8 mouse cellular contexts compared by ENCODE assay signal in the genomic region with DNA sequence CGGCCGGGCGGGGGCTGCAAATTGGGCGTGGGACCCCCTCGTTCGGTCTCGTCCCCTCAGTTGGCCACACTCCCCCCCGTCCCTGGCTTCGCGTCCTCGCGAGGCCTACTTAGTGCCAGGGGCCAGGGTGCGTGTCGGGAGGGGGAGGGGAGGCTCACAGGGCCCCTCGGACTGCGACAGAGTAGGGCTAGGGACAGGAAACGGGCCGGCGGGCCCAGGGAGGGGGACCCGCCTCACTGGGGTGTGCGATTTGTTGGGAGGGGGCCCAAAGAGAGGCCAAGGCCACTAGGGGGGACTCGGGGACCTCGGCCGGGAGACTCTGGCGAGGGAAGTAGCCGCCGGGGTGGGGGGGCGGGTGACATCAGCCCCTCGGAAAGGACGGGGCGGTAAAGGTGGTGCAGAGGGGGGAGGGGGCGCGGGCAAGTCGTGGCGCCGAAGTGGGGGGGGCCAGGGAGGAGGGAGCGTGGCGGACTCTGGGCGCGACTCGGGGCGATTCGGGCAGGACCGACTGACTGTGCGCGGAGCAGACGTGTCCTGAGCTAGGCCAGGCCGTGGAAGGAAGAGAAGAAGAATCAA. TPM values are rescaled to one million over a fixed set of nuclear protein-coding genes. Genes with fewer than 3 reads are reported as not detected.
A peak's percentile ranks its signal among the peaks of the same experiment; 100 is the strongest.
DNase-seq lines count a peak whose midpoint lies in the region; ATAC-seq and TF ChIP-seq lines count a peak whose summit lies in the region.

No protein-coding gene starts in this region.

- H3K27ac ChIP-seq in ES-E14 (ENCODE audit: insufficient read depth, low read depth, low read length, poor library complexity, severe bottlenecking) = no peak overlapping the region
- peak overlapping the region; percentile 97 for H3K27ac ChIP-seq in forebrain, embryonic 13.5 days

- H3K9ac ChIP-seq in ES-E14 (ENCODE audit: insufficient read depth, low read depth, low read length, poor library complexity, severe bottlenecking) = peak overlapping the region; percentile 91
- peak overlapping the region; percentile 94 for H3K9ac ChIP-seq in forebrain, embryonic 13.5 days

- in situ Hi-C loops in ES-E14 (cut with MboI; ENCODE audit: low sequenced_read_pairs in 2 of 2, unreplicated experiment in 2 of 2) = no loop called here

- no peaks in the 10 kb centered on the region for H3K9me3 ChIP-seq in ES-E14 (ENCODE audit: control insufficient read depth, insufficient read depth, low read depth, low read length)
- peaks cover 4% of the 10 kb centered on the region for H3K9me3 ChIP-seq in forebrain, embryonic 13.5 days (replicated peaks)

- H3K36me3 ChIP-seq in ES-E14 (ENCODE audit: control insufficient read depth, insufficient read depth, low read length, poor library complexity, severe bottlenecking) = no peaks in the 10 kb centered on the region; the same call in 1 of the 2 replicates
- H3K36me3 ChIP-seq in forebrain, embryonic 13.5 days (ENCODE audit: poor library complexity, severe bottlenecking) = no peaks in the 10 kb centered on the region

- no peaks in the 10 kb centered on the region for H3K27me3 ChIP-seq in forebrain, embryonic 13.5 days

- DNase-seq in ES-E14 (ENCODE audit: low read depth, low spot score) = no peak
- peak; percentile 72 for DNase-seq in cerebellum, adult 11 months
- DNase-seq in heart, postnatal 10 days = peak; percentile 87
- peak; percentile 80 to 89 for DNase-seq in kidney, postnatal 36 days
- peak; percentile 88 for DNase-seq in lung, postnatal 10 days
- peak; percentile 73 for DNase-seq in ovary, postnatal 36 days (ENCODE audit: low spot score)
- peak; percentile 78 for DNase-seq in thymus, postnatal 4 days

- peak; percentile 54 for ATAC-seq in forebrain, embryonic 13.5 days

- peak overlapping the region; percentile 65 to 97 for H3K4me3 ChIP-seq in ES-E14 (ENCODE audit: insufficient read depth in 1 of 2, low read depth in 1 of 2, low read length in 2 of 2, poor library complexity in 1 of 2, severe bottlenecking in 1 of 2)
- peak overlapping the region; percentile 97 for H3K4me3 ChIP-seq in forebrain, embryonic 13.5 days

- intact Hi-C loops in heart, postnatal 10 days (cut with DNase I) = loop anchor here (2.0 kb wide), 1 partner anchor 132 kb away; no protein-coding TSS in a partner anchor

- WGBS in forebrain, embryonic 13.5 days = under 1% methylated on average over 40 of the region's 48 CpGs

- peaks cover 1 to 9% of the 10 kb centered on the region in 2 experiments; a peak in 2 of 4 replicates for H3K4me1 ChIP-seq in ES-E14 (ENCODE audit: control insufficient read depth in 2 of 2, insufficient read depth in 2 of 2, low read length in 2 of 2, poor library complexity in 1 of 2)
- H3K4me1 ChIP-seq in forebrain, embryonic 13.5 days = peaks cover 58% of the 10 kb centered on the region

- peak overlapping the region; percentile 63 for H3K4me2 ChIP-seq in forebrain, embryonic 13.5 days

TF ChIP-seq in ES-E14, 5 proteins besides CTCF, POLR2A, EP300 and RAD21:
- TF ChIP-seq ZC3H11A (IDR thresholded peaks at IDR 0.05; ENCODE audit: borderline replicate concordance, low read depth, low read length) = no peak
- no peak for TF ChIP-seq CHD2 (IDR thresholded peaks at IDR 0.05; ENCODE audit: low read depth, low read length)
- TF ChIP-seq ZNF384 (IDR thresholded peaks at IDR 0.05; ENCODE audit: low read depth, low read length) = no peak
- TF ChIP-seq HCFC1 (IDR thresholded peaks at IDR 0.05; ENCODE audit: borderline replicate concordance, insufficient read depth, low read length) = no peak
- no peak for TF ChIP-seq MAFK (IDR thresholded peaks at IDR 0.05; ENCODE audit: insufficient read depth, low read depth, low read length)

RNA-seq across cellular contexts. Expression of a gene that starts 15.8 kb away (rescaled TPM):
- total RNA-seq in ES-E14 (2012; rRNA removed) = 15.6 and 17.7 TPM in 2 replicates
- polyA plus RNA-seq in forebrain, embryonic 13.5 days (2015; fragmentation: Nextera tagmentation; extraction: Ambion mirVana) = 9.4 TPM in 2 replicates
- total RNA-seq in heart, postnatal 10 days (2021) = 1 to 10 TPM; 2.4 to 2.8 TPM

RNA-seq across cellular contexts. Expression of a gene that starts 46.6 kb away (rescaled TPM):
- 196 and 202 TPM in 2 replicates for total RNA-seq in ES-E14 (2012; rRNA removed)
- polyA plus RNA-seq in forebrain, embryonic 13.5 days (2015; fragmentation: Nextera tagmentation; extraction: Ambion mirVana) = 976 and 1,086 TPM in 2 replicates
- total RNA-seq in heart, postnatal 10 days (2021) = 1,000 to 10,000 TPM; 1,834 to 2,103 TPM
